Mouse (Mus musculus) hindbrain, embryonic 15.5 days (tissue): ENCODE data around the gene Ssh2. TPM values are rescaled to one million over a fixed set of nuclear protein-coding genes. Genes with fewer than 3 reads are reported as not detected.

Experiments
- ATAC-seq: fragments of 200-750 bp; cut with Nextera tagmentation; 2 replicates; pipeline ENCODE4 v1.8.0; 2017; ENCODE audit warnings: low read depth, moderate number of reproducible peaks, moderate TSS enrichment; ENCODE audit not compliant: low FRiP score
- H3K27ac ChIP-seq: fragments of 300-500 bp; sonication (generic); replicated peaks from 2 replicates; pipeline ENCODE4 v1.5.1; 2015; ENCODE audit warnings: mild to moderate bottlenecking, inconsistent platforms
- H3K27me3 ChIP-seq: fragments of 300-500 bp; sonication (generic); 2 replicates; pipeline ENCODE4 v1.6.1; 2015; ENCODE audit warnings: control low read depth, inconsistent platforms
- H3K36me3 ChIP-seq: fragments of 300-500 bp; sonication (generic); 2 replicates; pipeline ENCODE4 v1.6.1; 2015; ENCODE audit warnings: control low read depth, inconsistent platforms
- H3K4me1 ChIP-seq: fragments of 300-500 bp; sonication (generic); replicated peaks from 2 replicates; pipeline ENCODE4 v1.6.1; 2015; ENCODE audit warnings: control low read depth, inconsistent platforms
- H3K4me2 ChIP-seq: fragments of 300-500 bp; sonication (generic); 2 replicates; pipeline ENCODE4 v1.6.1; 2015; ENCODE audit warnings: moderate library complexity, mild to moderate bottlenecking, inconsistent platforms
- H3K4me3 ChIP-seq: fragments of 300-500 bp; sonication (generic); 2 replicates; pipeline ENCODE4 v1.5.1; 2015; ENCODE audit warnings: mild to moderate bottlenecking, inconsistent platforms
- H3K9ac ChIP-seq: fragments of 300-500 bp; sonication (generic); 2 replicates; pipeline ENCODE4 v1.6.1; 2015; ENCODE audit warnings: inconsistent platforms
- H3K9me3 ChIP-seq: fragments of 300-500 bp; sonication (generic); 2 replicates; pipeline ENCODE4 v1.6.1; 2016; ENCODE audit warnings: control low read depth, inconsistent platforms
- WGBS: fragments of 180-500 bp; shearing (Covaris S2); methylation state at CpG from one replicate; pipeline ENCODE4 v1.1.7; 2015; 5-methylcytosine and 5-hydroxymethylcytosine counted together
- polyA plus RNA-seq: library from polyadenylated mRNA; unstranded; fragments of >200 nt; fragmentation: Nextera tagmentation; extraction: Ambion mirVana; gene quantifications from 2 replicates; pipeline ENCODE4 v1.2.1, GENCODE M21; 2015

The Ssh2 gene
- polyA plus RNA-seq, 1 experiment from 2014 or later: 17.3 TPM

- WGBS: 20% methylated on average over 5 of the region's 5 CpGs
- Histone ChIP-seq H3K4me1 (peaks cover 33% of the 10 kb centered on the region), H3K9me3 (no peaks in the 10 kb centered on the region), H3K9ac (no peak overlapping the region), H3K4me3 (no peak overlapping the region), H3K27me3 (no peaks in the 10 kb centered on the region), H3K27ac (no peak overlapping the region), H3K4me2 (no peak overlapping the region), H3K36me3 (peaks cover 58% of the 10 kb centered on the region)
- ATAC-seq: no peak
These were observed 285.3 kb downstream of the Ssh2 start for GRCm38 (mm10) chr11:77501392-77501791.

- 95% methylated on average over 4 of the region's 4 CpGs for WGBS
- Histone ChIP-seq H3K9ac (no peak overlapping the region), H3K36me3 (peaks cover 64% of the 10 kb centered on the region), H3K4me1 (peaks cover 30% of the 10 kb centered on the region), H3K4me2 (no peak overlapping the region), H3K9me3 (no peaks in the 10 kb centered on the region), H3K27ac (no peak overlapping the region), H3K27me3 (no peaks in the 10 kb centered on the region), H3K4me3 (no peak overlapping the region)
- ATAC-seq: no peak
These were observed 285.9 kb downstream of the Ssh2 start for GRCm38 (mm10) chr11:77501971-77502370.

GRCm38 (mm10) chr11:77502481-77502880, 286.4 kb downstream of the Ssh2 start:
- ATAC-seq: no peak
- no peak overlapping the region for H3K4me3 ChIP-seq
- no peak overlapping the region for H3K9ac ChIP-seq
- H3K27me3 ChIP-seq: no peaks in the 10 kb centered on the region
- no peak overlapping the region for H3K4me2 ChIP-seq
- peaks cover 25% of the 10 kb centered on the region for H3K4me1 ChIP-seq
- H3K27ac ChIP-seq: no peak overlapping the region
- no peaks in the 10 kb centered on the region for H3K9me3 ChIP-seq
- peaks cover 68% of the 10 kb centered on the region for H3K36me3 ChIP-seq
- whole genome bisulfite sequencing: 84% methylated on average over 6 of the region's 6 CpGs

- no peak for ATAC-seq
- Histone ChIP-seq H3K4me2 (no peak overlapping the region), H3K9me3 (no peaks in the 10 kb centered on the region), H3K27me3 (no peaks in the 10 kb centered on the region), H3K4me1 (peaks cover 23% of the 10 kb centered on the region), H3K9ac (no peak overlapping the region), H3K27ac (no peak overlapping the region), H3K4me3 (no peak overlapping the region), H3K36me3 (peaks cover 68% of the 10 kb centered on the region)
- WGBS: 60% methylated on average over 3 of the region's 3 CpGs
These were observed 287.4 kb downstream of the Ssh2 start for GRCm38 (mm10) chr11:77503511-77503910.

- peaks cover 66% of the 10 kb centered on the region for H3K36me3 ChIP-seq
- H3K4me3 ChIP-seq: no peak overlapping the region
- H3K4me1 ChIP-seq: peaks cover 20% of the 10 kb centered on the region
- no peak overlapping the region for H3K9ac ChIP-seq
- ATAC-seq: no peak
- no peaks in the 10 kb centered on the region for H3K9me3 ChIP-seq
- no peaks in the 10 kb centered on the region for H3K27me3 ChIP-seq
- no peak overlapping the region for H3K4me2 ChIP-seq
- WGBS: 96% methylated on average over 19 of the region's 19 CpGs
- H3K27ac ChIP-seq: no peak overlapping the region
These were observed 288.3 kb downstream of the Ssh2 start for GRCm38 (mm10) chr11:77504377-77504776.

- Histone ChIP-seq H3K4me3 (no peak overlapping the region), H3K9ac (no peak overlapping the region), H3K36me3 (peaks cover 56% of the 10 kb centered on the region), H3K4me2 (no peak overlapping the region), H3K4me1 (peaks cover 17% of the 10 kb centered on the region), H3K27me3 (no peaks in the 10 kb centered on the region), H3K9me3 (no peaks in the 10 kb centered on the region), H3K27ac (no peak overlapping the region)
- no peak for ATAC-seq
- WGBS: 91% methylated on average over 22 of the region's 22 CpGs
These were observed 289.3 kb downstream of the Ssh2 start for GRCm38 (mm10) chr11:77505291-77505980.

GRCm38 (mm10) chr11:77506273-77506672, 290.2 kb downstream of the Ssh2 start:
- WGBS: 82% methylated on average over 14 of the region's 14 CpGs
- H3K4me1 ChIP-seq: peaks cover 9% of the 10 kb centered on the region
- H3K36me3 ChIP-seq: peaks cover 53% of the 10 kb centered on the region

GRCm38 (mm10) chr11:77506941-77507340, 290.9 kb downstream of the Ssh2 start:
- Histone ChIP-seq H3K27ac (no peak overlapping the region), H3K9ac (no peak overlapping the region), H3K4me1 (peaks cover 7% of the 10 kb centered on the region), H3K27me3 (no peaks in the 10 kb centered on the region), H3K4me3 (no peak overlapping the region), H3K9me3 (no peaks in the 10 kb centered on the region), H3K36me3 (peaks cover 49% of the 10 kb centered on the region), H3K4me2 (no peak overlapping the region)
- 0 out of 2 replicates have a peak, but pooled peaks have one; percentile 7 for ATAC-seq
- 85% methylated on average over 6 of the region's 6 CpGs for WGBS

More at GRCm38 (mm10) chr11:77506273-77506672, 290.2 kb downstream of the Ssh2 start:
- no peak overlapping the region for H3K9ac ChIP-seq
- H3K4me2 ChIP-seq: no peak overlapping the region
- H3K27me3 ChIP-seq: no peaks in the 10 kb centered on the region
- no peak overlapping the region for H3K27ac ChIP-seq
- H3K9me3 ChIP-seq: no peaks in the 10 kb centered on the region
- no peak overlapping the region for H3K4me3 ChIP-seq
- ATAC-seq: no peak

GRCm38 (mm10) chr11:77507426-77507825, 291.3 kb downstream of the Ssh2 start:
- ATAC-seq: peak; percentile 32; the same call in 1 of the 2 replicates
- Histone ChIP-seq H3K4me2 (no peak overlapping the region), H3K9me3 (no peaks in the 10 kb centered on the region), H3K4me3 (no peak overlapping the region), H3K27me3 (no peaks in the 10 kb centered on the region), H3K9ac (no peak overlapping the region), H3K4me1 (peaks cover 11% of the 10 kb centered on the region), H3K27ac (no peak overlapping the region), H3K36me3 (peaks cover 47% of the 10 kb centered on the region)
- 79% methylated on average over 4 of the region's 4 CpGs for WGBS

- peak; percentile 46 for ATAC-seq
- Histone ChIP-seq H3K27me3 (no peaks in the 10 kb centered on the region), H3K4me1 (peaks cover 16% of the 10 kb centered on the region), H3K4me2 (peak overlapping the region; percentile 65), H3K4me3 (peak overlapping the region; percentile 31), H3K9ac (peak overlapping the region; percentile 30), H3K36me3 (peaks cover 40% of the 10 kb centered on the region), H3K27ac (no peak overlapping the region), H3K9me3 (no peaks in the 10 kb centered on the region)
- 19% methylated on average over 49 of the region's 49 CpGs for WGBS
These were observed 292.3 kb downstream of the Ssh2 start for GRCm38 (mm10) chr11:77508068-77509021.
